Mouse (Mus musculus) c-Kit-positive CD71-positive TER-119-positive erythroid progenitor cells, embryonic 14.5 days (primary cell): ENCODE data around the gene Zfp746.
A peak's percentile ranks its signal among the peaks of the same experiment; 100 is the strongest.

Source experiments
- DNase-seq: peaks from one replicate; pipeline ENCODE4 v3.0.0-alpha.2; 2013; ENCODE audit warnings: low spot score

Zfp746 gene

GRCm38 (mm10) chr6:48047114-48047449, 39.3 kb downstream of the Zfp746 start:
- peak; percentile 22 for DNase-seq

- no peak for DNase-seq
These were observed 53.7 kb downstream of the Zfp746 start for GRCm38 (mm10) chr6:48032661-48033060.

- no peak for DNase-seq
These were observed 60.3 kb downstream of the Zfp746 start for GRCm38 (mm10) chr6:48025905-48026660.

GRCm38 (mm10) chr6:48024994-48025345, 61.4 kb downstream of the Zfp746 start:
- DNase-seq: no peak

- no peak for DNase-seq
These were observed 61.9 kb downstream of the Zfp746 start for GRCm38 (mm10) chr6:48024330-48024993.

- DNase-seq: no peak
These were observed 63.7 kb downstream of the Zfp746 start for GRCm38 (mm10) chr6:48022672-48023071.

- DNase-seq: no peak
These were observed 64.7 kb downstream of the Zfp746 start for GRCm38 (mm10) chr6:48021678-48022077.

GRCm38 (mm10) chr6:48020006-48020405, 66.4 kb downstream of the Zfp746 start:
- no peak for DNase-seq

- DNase-seq: no peak
These were observed 69.6 kb downstream of the Zfp746 start for GRCm38 (mm10) chr6:48016841-48017240.

GRCm38 (mm10) chr6:48016090-48016521, 70.3 kb downstream of the Zfp746 start:
- DNase-seq: peak; percentile 52
